Mouse (Mus musculus): ENCODE results near the gene Tcte2. TPM values are rescaled to one million over a fixed set of nuclear protein-coding genes. Genes with fewer than 3 reads are reported as not detected.
"Not testable (repeated sequence)": the region's sequence is repeated elsewhere in the genome, so short reads cannot be mapped to it uniquely, and the experiment has no call there.

Gene Tcte2
- polyA plus RNA-seq, 1 experiment from 2014 or later: 20.6 TPM

GRCm38 (mm10) chr17:13679725-13680124, 81.9 kb downstream of the Tcte2 start:
- Histone ChIP-seq H3K4me2 (replicated peaks) (no peak overlapping the region), H3K4me3 (replicated peaks) (no peak overlapping the region), H3K9ac (replicated peaks) (0 out of 2 replicates have a peak overlapping the region, but pooled peaks have one; percentile 11), H3K4me1 (replicated peaks) (peaks cover 57% of the 10 kb centered on the region), H3K27me3 (no peaks in the 10 kb centered on the region), H3K27ac (peak overlapping the region; percentile 48; the same call in 1 of the 2 replicates), H3K36me3 (no peaks in the 10 kb centered on the region), H3K9me3 (no peaks in the 10 kb centered on the region)
- ATAC-seq: no peak
- 75% methylated on average over 6 of the region's 6 CpGs for WGBS

- Histone ChIP-seq H3K4me3 (replicated peaks) (no peak overlapping the region), H3K27ac (peak overlapping the region; percentile 70), H3K4me2 (replicated peaks) (peak overlapping the region; percentile 19; the same call in 1 of the 2 replicates), H3K36me3 (no peaks in the 10 kb centered on the region), H3K9ac (replicated peaks) (peak overlapping the region; percentile 49), H3K4me1 (replicated peaks) (peaks cover 42% of the 10 kb centered on the region), H3K27me3 (no peaks in the 10 kb centered on the region), H3K9me3 (no peaks in the 10 kb centered on the region)
- 27% methylated on average over 9 of the region's 9 CpGs for WGBS
- no peak for ATAC-seq
These were observed 84.1 kb downstream of the Tcte2 start for GRCm38 (mm10) chr17:13677225-13678148.

- 94% methylated on average over 3 of the region's 3 CpGs for WGBS
These were observed 85.5 kb downstream of the Tcte2 start for GRCm38 (mm10) chr17:13676099-13676498.

DNA sequence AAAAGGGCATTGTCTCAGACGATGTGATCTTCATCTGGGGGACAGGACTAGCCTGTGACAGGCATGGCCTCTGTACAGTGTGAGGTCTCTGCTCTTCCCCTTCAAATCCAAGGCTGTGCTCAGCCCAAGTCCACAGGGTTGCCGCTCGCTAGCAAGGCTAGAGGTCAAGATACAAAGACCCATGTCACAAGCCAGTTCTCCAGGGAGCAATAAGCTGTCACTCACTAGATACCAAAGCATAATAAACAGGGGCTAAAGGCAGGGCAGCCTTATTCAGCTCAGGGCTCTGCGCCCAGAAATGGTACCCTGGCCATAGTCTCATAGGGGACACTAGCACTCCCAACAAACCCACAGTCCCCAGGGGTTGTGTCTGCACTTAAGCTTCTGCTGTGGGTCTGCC, 86.0 kb downstream of the Tcte2 start:
- 50% methylated on average over 4 of the region's 4 CpGs for WGBS
- H3K4me2 ChIP-seq (replicated peaks): no peak overlapping the region

More at GRCm38 (mm10) chr17:13676099-13676498, 85.5 kb downstream of the Tcte2 start:
- not testable (repeated sequence) for H3K27ac ChIP-seq; H3K4me3 ChIP-seq (replicated peaks); H3K9ac ChIP-seq (replicated peaks); ATAC-seq; H3K4me2 ChIP-seq (replicated peaks); H3K9me3 ChIP-seq; H3K36me3 ChIP-seq; H3K27me3 ChIP-seq
- H3K4me1 ChIP-seq (replicated peaks): peaks cover 39% of the 10 kb centered on the region

DNA sequence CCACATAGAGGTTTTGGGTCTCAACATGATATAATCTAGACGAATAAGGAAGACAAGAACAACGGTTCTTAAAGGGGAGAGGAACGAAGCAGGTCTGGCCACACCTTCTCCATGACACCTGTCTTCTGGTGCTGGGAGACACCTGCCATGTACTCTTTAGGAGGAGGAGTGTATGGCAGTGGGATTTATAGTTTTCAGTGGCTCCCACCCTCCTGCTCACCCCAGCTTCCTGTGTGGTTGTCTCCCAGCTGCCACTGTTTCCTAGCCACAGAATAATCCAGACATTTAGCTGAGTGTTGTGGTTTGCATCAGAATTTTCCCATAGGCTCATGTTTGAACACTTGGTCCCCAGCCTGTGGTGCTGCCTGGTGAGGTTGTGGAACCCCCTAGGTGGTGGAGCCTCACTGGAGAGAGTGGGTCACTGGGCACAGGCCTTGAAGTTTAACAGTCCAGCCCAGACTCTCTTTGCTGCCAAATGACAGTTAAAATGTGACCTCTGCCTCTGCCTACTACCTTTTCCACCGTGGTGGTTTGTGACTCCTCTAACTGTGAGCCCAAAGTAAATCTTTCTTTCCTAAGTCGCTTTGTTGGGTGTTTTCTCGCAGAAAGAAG, 86.8 kb downstream of the Tcte2 start:
- Histone ChIP-seq H3K36me3 (no peaks in the 10 kb centered on the region), H3K9me3 (no peaks in the 10 kb centered on the region), H3K4me1 (replicated peaks) (peaks cover 39% of the 10 kb centered on the region), H3K27ac (no peak overlapping the region), H3K27me3 (no peaks in the 10 kb centered on the region), H3K4me2 (replicated peaks) (no peak overlapping the region), H3K4me3 (replicated peaks) (no peak overlapping the region), H3K9ac (replicated peaks) (no peak overlapping the region)
- 87% methylated on average over 6 of the region's 6 CpGs for WGBS
- ATAC-seq: no peak

More for the DNA sequence above, 86.0 kb downstream of the Tcte2 start:
- Histone ChIP-seq H3K36me3 (no peaks in the 10 kb centered on the region), H3K4me3 (replicated peaks) (no peak overlapping the region), H3K9me3 (no peaks in the 10 kb centered on the region), H3K4me1 (replicated peaks) (peaks cover 39% of the 10 kb centered on the region), H3K9ac (replicated peaks) (0 out of 2 replicates have a peak overlapping the region, but pooled peaks have one; percentile 23), H3K27ac (no peak overlapping the region), H3K27me3 (no peaks in the 10 kb centered on the region)
- no peak for ATAC-seq

- H3K4me2 ChIP-seq (replicated peaks): no peak overlapping the region
- no peak for ATAC-seq
These were observed 89.9 kb downstream of the Tcte2 start for GRCm38 (mm10) chr17:13671732-13672131.

DNA sequence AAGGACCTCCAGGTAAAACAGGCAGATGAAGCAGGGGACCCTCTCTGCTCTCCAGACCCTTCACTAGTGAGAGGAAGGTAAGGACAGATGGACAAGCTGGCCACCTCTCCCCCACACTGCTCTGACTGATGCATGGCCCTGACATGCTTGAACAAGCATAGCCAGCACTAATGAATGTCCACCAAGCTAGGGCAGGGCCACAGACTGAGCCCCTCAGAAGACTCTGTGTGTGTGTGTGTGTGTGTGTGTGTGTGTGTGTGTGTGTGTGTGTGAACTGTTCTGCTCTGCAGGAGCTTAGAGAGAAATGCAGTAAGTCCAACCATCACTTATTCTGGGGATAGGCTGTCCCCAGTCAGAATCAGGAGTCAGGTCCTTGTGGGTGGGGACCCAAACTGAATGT, 91.4 kb downstream of the Tcte2 start:
- peaks cover 55% of the 10 kb centered on the region for H3K4me1 ChIP-seq (replicated peaks)
- no peaks in the 10 kb centered on the region for H3K27me3 ChIP-seq
- no peak overlapping the region for H3K4me3 ChIP-seq (replicated peaks)

More at GRCm38 (mm10) chr17:13671732-13672131, 89.9 kb downstream of the Tcte2 start:
- no peaks in the 10 kb centered on the region for H3K36me3 ChIP-seq
- no peak overlapping the region for H3K9ac ChIP-seq (replicated peaks)
- peaks cover 52% of the 10 kb centered on the region for H3K4me1 ChIP-seq (replicated peaks)
- 82% methylated on average over 4 of the region's 4 CpGs for WGBS
- no peak overlapping the region for H3K27ac ChIP-seq
- H3K9me3 ChIP-seq: no peaks in the 10 kb centered on the region
- no peak overlapping the region for H3K4me3 ChIP-seq (replicated peaks)
- H3K27me3 ChIP-seq: no peaks in the 10 kb centered on the region

GRCm38 (mm10) chr17:13669206-13669605, 92.4 kb downstream of the Tcte2 start:
- Histone ChIP-seq H3K4me3 (replicated peaks) (no peak overlapping the region), H3K4me1 (replicated peaks) (peaks cover 55% of the 10 kb centered on the region), H3K9me3 (no peaks in the 10 kb centered on the region), H3K4me2 (replicated peaks) (peak overlapping the region; percentile 40), H3K36me3 (no peaks in the 10 kb centered on the region), H3K27me3 (no peaks in the 10 kb centered on the region), H3K27ac (peak overlapping the region; percentile 97), H3K9ac (replicated peaks) (no peak overlapping the region)
- peak; percentile 12 for ATAC-seq
- WGBS: 3% methylated on average over 8 of the region's 8 CpGs

More for the DNA sequence above, 91.4 kb downstream of the Tcte2 start:
- Histone ChIP-seq H3K9ac (replicated peaks) (peak overlapping the region; percentile 32; the same call in 1 of the 2 replicates), H3K36me3 (no peaks in the 10 kb centered on the region), H3K27ac (peak overlapping the region; percentile 97), H3K4me2 (replicated peaks) (no peak overlapping the region), H3K9me3 (no peaks in the 10 kb centered on the region)
- no peak for ATAC-seq

GRCm38 (mm10) chr17:13668052-13669015, 93.3 kb downstream of the Tcte2 start:
- peak; percentile 91 for ATAC-seq
- peaks cover 55% of the 10 kb centered on the region for H3K4me1 ChIP-seq (replicated peaks)
- H3K27me3 ChIP-seq: no peaks in the 10 kb centered on the region
- no peaks in the 10 kb centered on the region for H3K36me3 ChIP-seq
- peak overlapping the region; percentile 40 for H3K4me2 ChIP-seq (replicated peaks)
- no peak overlapping the region for H3K4me3 ChIP-seq (replicated peaks)
- peak overlapping the region; percentile 97 for H3K27ac ChIP-seq
- WGBS: 5% methylated on average over 15 of the region's 16 CpGs
- no peaks in the 10 kb centered on the region for H3K9me3 ChIP-seq
- peak overlapping the region; percentile 54 for H3K9ac ChIP-seq (replicated peaks)

- 17% methylated on average over 3 of the region's 3 CpGs for WGBS
These were observed 94.6 kb downstream of the Tcte2 start for GRCm38 (mm10) chr17:13667006-13667405.

GRCm38 (mm10) chr17:13665731-13666130, 95.9 kb downstream of the Tcte2 start:
- 60% methylated on average over 1 of the region's 1 CpGs for WGBS
- Histone ChIP-seq H3K36me3 (no peaks in the 10 kb centered on the region), H3K9ac (replicated peaks) (no peak overlapping the region), H3K27ac (no peak overlapping the region), H3K4me3 (replicated peaks) (no peak overlapping the region), H3K4me2 (replicated peaks) (no peak overlapping the region), H3K27me3 (no peaks in the 10 kb centered on the region), H3K9me3 (no peaks in the 10 kb centered on the region), H3K4me1 (replicated peaks) (peaks cover 50% of the 10 kb centered on the region)
- ATAC-seq: no peak

More at GRCm38 (mm10) chr17:13667006-13667405, 94.6 kb downstream of the Tcte2 start:
- Histone ChIP-seq H3K4me3 (replicated peaks) (no peak overlapping the region), H3K9ac (replicated peaks) (peak overlapping the region; percentile 39; the same call in 1 of the 2 replicates), H3K4me1 (replicated peaks) (peaks cover 55% of the 10 kb centered on the region), H3K27me3 (no peaks in the 10 kb centered on the region), H3K36me3 (no peaks in the 10 kb centered on the region), H3K9me3 (no peaks in the 10 kb centered on the region), H3K4me2 (replicated peaks) (no peak overlapping the region), H3K27ac (peak overlapping the region; percentile 97)
- ATAC-seq: peak; percentile 11; the same call in 1 of the 2 replicates

All from midbrain, embryonic 13.5 days (tissue).